Mouse (Mus musculus) hindbrain, embryonic 11.5 days (tissue): ENCODE measurements around the gene Alg14. TPM values are rescaled to one million over a fixed set of nuclear protein-coding genes. Genes with fewer than 3 reads are reported as not detected.

Experiments used
- ATAC-seq: fragments of 200-750 bp; cut with Nextera tagmentation; 2 replicates; pipeline ENCODE4 v1.8.0; 2017; ENCODE audit warnings: mild to moderate bottlenecking, moderate TSS enrichment, moderate library complexity; ENCODE audit not compliant: low FRiP score
- DNase-seq: peaks from one replicate; pipeline ENCODE4 v3.0.0-alpha.2; 2015; ENCODE audit warnings: low spot score
- H3K27ac ChIP-seq: fragments of 300-500 bp; sonication (generic); 2 replicates; pipeline ENCODE4 v1.5.1; 2014; ENCODE audit warnings: mild to moderate bottlenecking, low read depth, low read length
- H3K27me3 ChIP-seq: fragments of 300-500 bp; sonication (generic); 2 replicates; pipeline ENCODE4 v1.6.1; 2014; ENCODE audit warnings: mild to moderate bottlenecking, low read length, moderate library complexity, mixed read lengths; ENCODE audit not compliant: control insufficient read depth, insufficient read depth
- H3K36me3 ChIP-seq: fragments of 300-500 bp; sonication (generic); 2 replicates; pipeline ENCODE4 v1.6.1; 2014; ENCODE audit warnings: mild to moderate bottlenecking, low read length, moderate library complexity, mixed read lengths; ENCODE audit not compliant: control insufficient read depth, insufficient read depth
- H3K4me1 ChIP-seq: fragments of 300-500 bp; sonication (generic); replicated peaks from 2 replicates; pipeline ENCODE4 v1.6.1; 2014; ENCODE audit warnings: low read length, mixed read lengths; ENCODE audit not compliant: control insufficient read depth, insufficient read depth
- H3K4me2 ChIP-seq: fragments of 300-500 bp; sonication (generic); replicated peaks from 2 replicates; pipeline ENCODE4 v1.6.1; 2014; ENCODE audit warnings: mild to moderate bottlenecking, low read depth, low read length
- H3K4me3 ChIP-seq: fragments of 300-500 bp; sonication (generic); 2 replicates; pipeline ENCODE4 v1.5.1; 2014; ENCODE audit warnings: low read depth, low read length
- H3K9ac ChIP-seq: fragments of 300-500 bp; sonication (generic); 2 replicates; pipeline ENCODE4 v1.6.1; 2014; ENCODE audit warnings: low read depth, low read length
- H3K9me3 ChIP-seq: fragments of 300-500 bp; sonication (generic); 2 replicates; pipeline ENCODE4 v1.6.1; 2016; ENCODE audit warnings: low read length; ENCODE audit not compliant: control insufficient read depth
- whole genome bisulfite sequencing: fragments of 180-500 bp; shearing (Covaris S2); extraction: QIAGEN DNeasy Blood & Tissue Kit; methylation state at CpG from one replicate; pipeline ENCODE4 v1.1.7; 2014; 5-methylcytosine and 5-hydroxymethylcytosine counted together
- polyA plus RNA-seq: library from polyadenylated mRNA; unstranded; fragments of >200 nt; fragmentation: Nextera tagmentation; extraction: Ambion mirVana; gene quantifications from 2 replicates; pipeline ENCODE4 v1.2.1, GENCODE M21; 2014

The Alg14 gene
- polyA plus RNA-seq, 1 experiment from 2014 or later: 41.8 TPM

GRCm38 (mm10) chr3:121358850-121359249, 67.3 kb downstream of the Alg14 start:
- no peak overlapping the region for H3K4me2 ChIP-seq
- H3K27me3 ChIP-seq: no peaks in the 10 kb centered on the region
- H3K4me3 ChIP-seq: no peak overlapping the region
- 80% methylated on average over 6 of the region's 6 CpGs for WGBS
- H3K27ac ChIP-seq: no peak overlapping the region
- DNase-seq (no peak), ATAC-seq (no peak)
- no peaks in the 10 kb centered on the region for H3K36me3 ChIP-seq
- H3K9ac ChIP-seq: no peak overlapping the region
- H3K4me1 ChIP-seq: no peaks in the 10 kb centered on the region
- no peaks in the 10 kb centered on the region for H3K9me3 ChIP-seq

- Histone ChIP-seq H3K36me3 (no peaks in the 10 kb centered on the region), H3K27ac (no peak overlapping the region), H3K27me3 (no peaks in the 10 kb centered on the region), H3K9me3 (no peaks in the 10 kb centered on the region), H3K4me2 (no peak overlapping the region), H3K4me3 (no peak overlapping the region), H3K4me1 (no peaks in the 10 kb centered on the region), H3K9ac (no peak overlapping the region)
- DNase-seq: no peak
- ATAC-seq: no peak
- WGBS: 88% methylated on average over 7 of the region's 7 CpGs
These were observed 67.7 kb downstream of the Alg14 start for GRCm38 (mm10) chr3:121359272-121359671.

- Histone ChIP-seq H3K27me3 (no peaks in the 10 kb centered on the region), H3K4me3 (no peak overlapping the region), H3K9me3 (no peaks in the 10 kb centered on the region), H3K27ac (no peak overlapping the region), H3K4me1 (no peaks in the 10 kb centered on the region), H3K36me3 (no peaks in the 10 kb centered on the region), H3K4me2 (no peak overlapping the region), H3K9ac (no peak overlapping the region)
- WGBS: 45% methylated on average over 1 of the region's 1 CpGs
- ATAC-seq (no peak), DNase-seq (no peak)
These were observed 70.4 kb downstream of the Alg14 start for GRCm38 (mm10) chr3:121362002-121362401.

GRCm38 (mm10) chr3:121364388-121364787, 72.8 kb downstream of the Alg14 start:
- 68% methylated on average over 4 of the region's 4 CpGs for WGBS
- no peak for ATAC-seq
- no peaks in the 10 kb centered on the region for H3K9me3 ChIP-seq
- H3K36me3 ChIP-seq: no peaks in the 10 kb centered on the region
- H3K4me3 ChIP-seq: no peak overlapping the region
- H3K27ac ChIP-seq: 0 out of 2 replicates have a peak overlapping the region, but pooled peaks have one; percentile 13
- no peak for DNase-seq
- H3K4me2 ChIP-seq: no peak overlapping the region
- H3K27me3 ChIP-seq: no peaks in the 10 kb centered on the region
- H3K9ac ChIP-seq: no peak overlapping the region
- H3K4me1 ChIP-seq: no peaks in the 10 kb centered on the region

- H3K4me1 ChIP-seq: no peaks in the 10 kb centered on the region
- H3K27me3 ChIP-seq: no peaks in the 10 kb centered on the region
- H3K36me3 ChIP-seq: no peaks in the 10 kb centered on the region
- H3K4me2 ChIP-seq: no peak overlapping the region
- H3K9me3 ChIP-seq: no peaks in the 10 kb centered on the region
- DNase-seq (no peak), ATAC-seq (no peak)
- H3K27ac ChIP-seq: no peak overlapping the region
- 74% methylated on average over 8 of the region's 8 CpGs for WGBS
- no peak overlapping the region for H3K9ac ChIP-seq
- H3K4me3 ChIP-seq: no peak overlapping the region
These were observed 73.6 kb downstream of the Alg14 start for GRCm38 (mm10) chr3:121365131-121365530.

- Histone ChIP-seq H3K4me3 (no peak overlapping the region), H3K9me3 (no peaks in the 10 kb centered on the region), H3K4me2 (no peak overlapping the region), H3K4me1 (no peaks in the 10 kb centered on the region), H3K36me3 (no peaks in the 10 kb centered on the region), H3K27me3 (no peaks in the 10 kb centered on the region), H3K9ac (no peak overlapping the region), H3K27ac (no peak overlapping the region)
- ATAC-seq (no peak), DNase-seq (no peak)
- WGBS: 88% methylated on average over 3 of the region's 4 CpGs
These were observed 77.0 kb downstream of the Alg14 start for GRCm38 (mm10) chr3:121368616-121369015.

GRCm38 (mm10) chr3:121369517-121369916, 77.9 kb downstream of the Alg14 start:
- Histone ChIP-seq H3K4me3 (no peak overlapping the region), H3K27me3 (no peaks in the 10 kb centered on the region), H3K36me3 (no peaks in the 10 kb centered on the region), H3K9me3 (no peaks in the 10 kb centered on the region), H3K9ac (no peak overlapping the region), H3K4me1 (no peaks in the 10 kb centered on the region), H3K27ac (no peak overlapping the region), H3K4me2 (no peak overlapping the region)
- 72% methylated on average over 6 of the region's 6 CpGs for WGBS
- no peak for ATAC-seq
- no peak for DNase-seq

- Histone ChIP-seq H3K4me2 (no peak overlapping the region), H3K4me3 (no peak overlapping the region), H3K36me3 (no peaks in the 10 kb centered on the region), H3K4me1 (no peaks in the 10 kb centered on the region), H3K27ac (no peak overlapping the region), H3K9ac (no peak overlapping the region), H3K9me3 (no peaks in the 10 kb centered on the region), H3K27me3 (no peaks in the 10 kb centered on the region)
- WGBS: 88% methylated on average over 13 of the region's 13 CpGs
- ATAC-seq (no peak), DNase-seq (no peak)
These were observed 78.7 kb downstream of the Alg14 start for GRCm38 (mm10) chr3:121370301-121370700.

GRCm38 (mm10) chr3:121370830-121371526, 79.4 kb downstream of the Alg14 start:
- H3K36me3 ChIP-seq: no peaks in the 10 kb centered on the region
- ATAC-seq (no peak), DNase-seq (no peak)
- no peak overlapping the region for H3K4me2 ChIP-seq
- H3K4me1 ChIP-seq: no peaks in the 10 kb centered on the region
- WGBS: 72% methylated on average over 12 of the region's 12 CpGs
- no peaks in the 10 kb centered on the region for H3K9me3 ChIP-seq
- no peak overlapping the region for H3K9ac ChIP-seq
- no peak overlapping the region for H3K4me3 ChIP-seq
- no peaks in the 10 kb centered on the region for H3K27me3 ChIP-seq
- no peak overlapping the region for H3K27ac ChIP-seq
